Mouse (Mus musculus): ENCODE results near the gene Selenoo. TPM values are rescaled to one million over a fixed set of nuclear protein-coding genes. Genes with fewer than 3 reads are reported as not detected.

Gene Selenoo
- polyA plus RNA-seq, 1 experiment from 2014 or later = 10.4 TPM

- 77% methylated on average over 11 of the region's 11 CpGs for WGBS
- Histone ChIP-seq H3K4me3 (ENCODE audit: low read depth, low read length) (no peak overlapping the region), H3K4me1 (replicated peaks; ENCODE audit: control insufficient read depth, insufficient read depth, low read length) (no peaks in the 10 kb centered on the region), H3K27ac (ENCODE audit: low read depth, low read length) (no peak overlapping the region), H3K9ac (ENCODE audit: low read depth, low read length) (no peak overlapping the region), H3K4me2 (replicated peaks; ENCODE audit: low read depth) (no peak overlapping the region), H3K9me3 (ENCODE audit: control insufficient read depth) (no peaks in the 10 kb centered on the region), H3K36me3 (ENCODE audit: control insufficient read depth, insufficient read depth) (no peaks in the 10 kb centered on the region), H3K27me3 (replicated peaks; ENCODE audit: control insufficient read depth, insufficient read depth, low read length) (peaks cover 40% of the 10 kb centered on the region)
- TF ChIP-seq CTCF (IDR thresholded peaks at IDR 0.05; ENCODE audit: low read depth) = no peak
- no peak for ATAC-seq
Observed at GRCm38 (mm10) chr15:89137378-89138045, 48.6 kb downstream of the Selenoo start.

- 79% methylated on average over 7 of the region's 7 CpGs for WGBS
- ATAC-seq = no peak
Observed at GRCm38 (mm10) chr15:89138046-89138405, 49.1 kb downstream of the Selenoo start.

GRCm38 (mm10) chr15:89138531-89138930 is 49.6 kb downstream of the Selenoo start:
- ATAC-seq = no peak
- WGBS = 95% methylated on average over 6 of the region's 6 CpGs
- Histone ChIP-seq H3K36me3 (ENCODE audit: control insufficient read depth, insufficient read depth) (no peaks in the 10 kb centered on the region), H3K4me1 (replicated peaks; ENCODE audit: control insufficient read depth, insufficient read depth, low read length) (no peaks in the 10 kb centered on the region), H3K9me3 (ENCODE audit: control insufficient read depth) (no peaks in the 10 kb centered on the region), H3K4me3 (ENCODE audit: low read depth, low read length) (no peak overlapping the region), H3K9ac (ENCODE audit: low read depth, low read length) (no peak overlapping the region), H3K27ac (ENCODE audit: low read depth, low read length) (no peak overlapping the region), H3K4me2 (replicated peaks; ENCODE audit: low read depth) (no peak overlapping the region), H3K27me3 (replicated peaks; ENCODE audit: control insufficient read depth, insufficient read depth, low read length) (peaks cover 44% of the 10 kb centered on the region)
- TF ChIP-seq CTCF (IDR thresholded peaks at IDR 0.05; ENCODE audit: low read depth) = no peak

More at GRCm38 (mm10) chr15:89138046-89138405, 49.1 kb downstream of the Selenoo start:
- Histone ChIP-seq H3K27me3 (replicated peaks; ENCODE audit: control insufficient read depth, insufficient read depth, low read length) (peaks cover 44% of the 10 kb centered on the region), H3K4me2 (replicated peaks; ENCODE audit: low read depth) (no peak overlapping the region), H3K27ac (ENCODE audit: low read depth, low read length) (no peak overlapping the region), H3K4me3 (ENCODE audit: low read depth, low read length) (no peak overlapping the region), H3K36me3 (ENCODE audit: control insufficient read depth, insufficient read depth) (no peaks in the 10 kb centered on the region), H3K9ac (ENCODE audit: low read depth, low read length) (no peak overlapping the region), H3K9me3 (ENCODE audit: control insufficient read depth) (no peaks in the 10 kb centered on the region), H3K4me1 (replicated peaks; ENCODE audit: control insufficient read depth, insufficient read depth, low read length) (no peaks in the 10 kb centered on the region)
- TF ChIP-seq CTCF (IDR thresholded peaks at IDR 0.05; ENCODE audit: low read depth) = no peak

- H3K36me3 ChIP-seq (ENCODE audit: control insufficient read depth, insufficient read depth) = no peaks in the 10 kb centered on the region
- WGBS = under 1% methylated on average over 53 of the region's 53 CpGs
- peak; percentile 9; the same call in 1 of the 2 replicates for ATAC-seq
- peaks cover 44% of the 10 kb centered on the region for H3K27me3 ChIP-seq (replicated peaks; ENCODE audit: control insufficient read depth, insufficient read depth, low read length)
- TF ChIP-seq CTCF (IDR thresholded peaks at IDR 0.05; ENCODE audit: low read depth) = no peak
- H3K4me1 ChIP-seq (replicated peaks; ENCODE audit: control insufficient read depth, insufficient read depth, low read length) = no peaks in the 10 kb centered on the region
- H3K9ac ChIP-seq (ENCODE audit: low read depth, low read length) = peak overlapping the region; percentile 54
- no peaks in the 10 kb centered on the region for H3K9me3 ChIP-seq (ENCODE audit: control insufficient read depth)
- no peak overlapping the region for H3K27ac ChIP-seq (ENCODE audit: low read depth, low read length)
- peak overlapping the region; percentile 85 for H3K4me2 ChIP-seq (replicated peaks; ENCODE audit: low read depth)
- peak overlapping the region; percentile 52 for H3K4me3 ChIP-seq (ENCODE audit: low read depth, low read length)
Observed at GRCm38 (mm10) chr15:89140048-89140658, 51.3 kb downstream of the Selenoo start.

GRCm38 (mm10) chr15:89140659-89141252 is 51.9 kb downstream of the Selenoo start, which contains the start of gene Mapk12:
TSS of gene Mapk12 (minus strand) at chr15:89140703.
- peak; percentile 14; the same call in 1 of the 2 replicates for ATAC-seq
- peak within 1 kb of the TSS; percentile 52 for H3K4me3 ChIP-seq (ENCODE audit: low read depth, low read length)
- H3K9ac ChIP-seq (ENCODE audit: low read depth, low read length) = peak within 1 kb of the TSS; percentile 54
- H3K4me1 ChIP-seq (replicated peaks; ENCODE audit: control insufficient read depth, insufficient read depth, low read length) = no peaks in the 10 kb centered on the region
- no peak for TF ChIP-seq CTCF (IDR thresholded peaks at IDR 0.05; ENCODE audit: low read depth)
- H3K4me2 ChIP-seq (replicated peaks; ENCODE audit: low read depth) = peak within 1 kb of the TSS; percentile 85
- H3K27me3 ChIP-seq (replicated peaks; ENCODE audit: control insufficient read depth, insufficient read depth, low read length) = peaks cover 46% of the 10 kb centered on the region
- under 1% methylated on average over 21 of the region's 21 CpGs for WGBS
- H3K36me3 ChIP-seq (ENCODE audit: control insufficient read depth, insufficient read depth) = no peaks in the 10 kb centered on the region
- H3K9me3 ChIP-seq (ENCODE audit: control insufficient read depth) = no peaks in the 10 kb centered on the region
- no peak within 1 kb of the TSS for H3K27ac ChIP-seq (ENCODE audit: low read depth, low read length)

GRCm38 (mm10) chr15:89141443-89141842 is 52.6 kb downstream of the Selenoo start:
- no peak overlapping the region for H3K4me2 ChIP-seq (replicated peaks; ENCODE audit: low read depth)
- no peak overlapping the region for H3K9ac ChIP-seq (ENCODE audit: low read depth, low read length)
- H3K36me3 ChIP-seq (ENCODE audit: control insufficient read depth, insufficient read depth) = no peaks in the 10 kb centered on the region
- no peak for TF ChIP-seq CTCF (IDR thresholded peaks at IDR 0.05; ENCODE audit: low read depth)
- H3K27me3 ChIP-seq (replicated peaks; ENCODE audit: control insufficient read depth, insufficient read depth, low read length) = peaks cover 52% of the 10 kb centered on the region
- ATAC-seq = no peak
- no peaks in the 10 kb centered on the region for H3K4me1 ChIP-seq (replicated peaks; ENCODE audit: control insufficient read depth, insufficient read depth, low read length)
- no peak overlapping the region for H3K4me3 ChIP-seq (ENCODE audit: low read depth, low read length)
- 25% methylated on average over 5 of the region's 5 CpGs for WGBS
- H3K9me3 ChIP-seq (ENCODE audit: control insufficient read depth) = no peaks in the 10 kb centered on the region
- no peak overlapping the region for H3K27ac ChIP-seq (ENCODE audit: low read depth, low read length)

All from intestine, postnatal 0 days (tissue).